Mouse (Mus musculus) C2C12 (cell line): Measurements from ENCODE around the gene Ubtd2.

Experiments
- CTCF ChIP-seq: IDR thresholded peaks from one replicate; pipeline ENCODE4 v1.5.1; 2011; ENCODE audit not compliant: control insufficient read depth, insufficient read depth, insufficient read length
- MYOG ChIP-seq: IDR thresholded peaks from one replicate; pipeline ENCODE4 v1.6.1; 2011; ENCODE audit not compliant: control insufficient read depth, insufficient read length; ENCODE audit errors: extremely low read depth

DNA sequence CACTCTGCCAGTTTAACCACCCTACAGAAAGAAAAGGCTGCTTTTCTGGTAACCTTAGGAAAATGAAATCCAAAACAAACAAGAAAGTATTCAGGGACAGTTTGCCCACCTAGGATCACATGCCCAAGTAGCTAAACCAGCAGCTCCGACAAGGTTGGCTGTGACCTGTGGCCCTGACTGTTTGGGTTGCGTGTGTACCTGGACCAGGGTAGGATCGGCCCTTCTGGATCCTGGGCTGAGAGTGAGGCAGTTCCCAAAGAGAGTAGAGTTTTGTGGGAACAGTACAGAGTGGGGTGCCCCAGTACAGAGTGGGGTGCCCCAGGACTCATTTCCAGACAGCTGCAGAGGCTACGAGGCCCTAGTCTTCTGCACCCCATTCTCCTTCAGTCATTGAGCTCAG, 95.9 kb downstream of the Ubtd2 start:
- TF ChIP-seq CTCF (no peak), MYOG (no peak)
